Mouse (Mus musculus) small intestine, adult 2 months (tissue): ENCODE results near the gene Npw.

Source experiments
- CTCF ChIP-seq: fragments of 200-500 bp; IDR thresholded peaks from 2 replicates; pipeline ENCODE4 v1.5.1; 2012; ENCODE audit warnings: low read depth, mild to moderate bottlenecking, control low read depth, inconsistent platforms, low read length, moderate library complexity, mixed read lengths; ENCODE audit not compliant: insufficient replicate concordance, insufficient read length; ENCODE audit errors: extremely low read depth
- POLR2A ChIP-seq: fragments of 200-500 bp; IDR thresholded peaks from 2 replicates; pipeline ENCODE4 v1.6.1; 2012; ENCODE audit warnings: low read depth, mild to moderate bottlenecking, control low read depth, inconsistent platforms, low read length, moderate library complexity

DNA sequence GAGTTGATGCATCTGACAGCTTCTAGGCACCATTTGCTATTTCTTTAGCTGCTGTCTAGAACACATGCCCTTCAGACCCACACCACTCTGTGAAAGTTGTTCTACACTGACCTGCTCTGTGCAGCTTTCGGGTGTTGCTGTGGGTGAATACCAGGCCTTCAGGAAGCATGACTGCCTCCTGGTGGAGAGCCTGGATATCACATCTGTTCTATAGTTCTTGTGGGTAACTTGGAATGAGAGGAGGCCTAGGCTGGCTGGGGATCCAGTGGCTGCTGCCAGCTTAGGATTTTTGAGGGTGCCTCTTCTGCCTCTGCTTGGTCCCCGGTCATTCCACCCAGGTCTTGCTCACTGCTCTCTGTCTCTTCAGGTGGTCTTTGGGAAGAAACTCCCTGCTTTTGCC, 17.9 kb upstream of the Npw start:
- TF ChIP-seq POLR2A (no peak; the same call in 1 of the 2 replicates), CTCF (peak; percentile 84; the same call in 1 of the 2 replicates)
